Mouse (Mus musculus): ENCODE results near the gene Slc7a10.

Slc7a10 gene

DNA sequence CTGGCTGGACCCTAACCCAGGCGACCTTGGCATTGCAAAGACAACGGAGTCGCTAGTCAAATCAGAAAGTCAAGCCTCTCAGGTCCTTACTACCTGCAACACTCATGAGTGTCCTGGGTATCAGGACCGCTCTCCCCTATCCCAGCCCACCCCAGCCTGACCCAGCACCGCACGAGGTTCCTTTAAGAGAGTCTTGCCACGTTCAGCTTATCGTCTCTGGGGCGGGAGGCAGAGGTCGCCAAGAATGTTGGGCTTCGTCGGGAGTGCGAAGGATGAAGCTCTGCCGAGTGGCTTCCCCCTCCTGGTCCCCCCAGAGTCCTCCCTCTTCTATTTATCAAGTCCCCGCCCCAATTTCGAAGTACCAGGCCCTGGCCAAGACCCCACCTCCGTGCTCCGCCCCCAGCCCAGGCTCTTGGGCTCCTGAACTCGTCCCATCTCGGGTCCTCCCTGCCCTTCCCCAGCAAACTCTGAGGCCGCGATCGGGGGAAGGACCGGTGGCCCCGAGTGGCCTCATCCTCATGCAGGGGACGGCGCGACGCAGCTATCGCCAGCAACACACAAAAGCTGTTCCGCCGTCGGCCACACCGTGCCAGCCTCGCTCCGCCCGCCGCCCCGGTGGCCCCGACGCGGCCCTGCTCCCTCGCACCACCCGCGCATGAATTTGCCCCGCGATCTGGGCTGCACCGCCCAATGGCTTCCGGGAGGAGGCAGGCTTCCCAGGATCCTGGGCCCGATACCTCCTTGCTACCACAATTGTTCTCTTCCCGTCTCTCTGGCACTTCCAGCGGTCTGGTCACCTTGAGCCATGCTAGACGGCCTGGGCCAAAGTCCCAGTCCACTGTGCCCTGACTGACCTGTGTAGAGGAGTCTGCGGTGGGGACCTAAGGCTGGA, 1.1 kb upstream of the Slc7a10 start:
- TF ChIP-seq CTCF (conservative IDR thresholded peaks at IDR 0.05; ENCODE audit: low read length) (peak; percentile 25), POU5F1 (IDR thresholded peaks at IDR 0.05; ENCODE audit: borderline replicate concordance, low read length) (no peak), NANOG (IDR thresholded peaks at IDR 0.05; ENCODE audit: borderline replicate concordance, low read length) (no peak)
- Histone ChIP-seq H3K4me3 (replicated peaks; ENCODE audit: low read length) (peak overlapping the region; percentile 68), H3K27me3 (ENCODE audit: insufficient read depth, low read length) (peaks cover 64% of the 10 kb centered on the region), H3K36me3 (ENCODE audit: insufficient read depth, low read length) (no peaks in the 10 kb centered on the region), H3K9me3 (ENCODE audit: low read length) (peaks cover 18% of the 10 kb centered on the region), H3K4me1 (replicated peaks; ENCODE audit: low read depth, low read length) (peaks cover 23% of the 10 kb centered on the region)

DNA sequence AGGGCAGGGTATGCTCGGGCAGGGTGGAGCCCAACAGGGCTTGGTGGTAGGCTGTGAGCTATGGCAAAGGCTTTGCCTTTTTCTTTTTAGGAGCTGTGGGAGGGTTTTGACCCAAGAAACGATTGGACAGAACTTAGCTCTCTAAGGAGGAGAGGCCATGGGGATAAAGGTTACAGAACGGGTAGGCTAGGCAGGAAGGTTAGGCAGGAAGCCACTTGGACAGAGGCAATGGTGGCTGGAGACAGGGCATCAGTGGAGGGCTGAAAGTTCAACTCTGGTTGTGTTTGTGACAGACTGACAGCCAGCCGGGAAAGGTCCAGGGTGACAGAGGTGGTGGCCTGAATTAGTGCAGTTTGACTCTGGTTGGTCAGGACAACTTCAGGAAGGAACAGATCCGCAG, 3.5 kb downstream of the Slc7a10 start:
- Histone ChIP-seq H3K4me1 (replicated peaks; ENCODE audit: low read depth, low read length) (peaks cover 21% of the 10 kb centered on the region), H3K27me3 (ENCODE audit: insufficient read depth, low read length) (peaks cover 94% of the 10 kb centered on the region), H3K9me3 (ENCODE audit: low read length) (no peaks in the 10 kb centered on the region), H3K4me3 (replicated peaks; ENCODE audit: low read length) (no peak overlapping the region), H3K36me3 (ENCODE audit: insufficient read depth, low read length) (no peaks in the 10 kb centered on the region)
- no peak for TF ChIP-seq NANOG (IDR thresholded peaks at IDR 0.05; ENCODE audit: borderline replicate concordance, low read length)
- no peak for TF ChIP-seq POU5F1 (IDR thresholded peaks at IDR 0.05; ENCODE audit: borderline replicate concordance, low read length)

DNA sequence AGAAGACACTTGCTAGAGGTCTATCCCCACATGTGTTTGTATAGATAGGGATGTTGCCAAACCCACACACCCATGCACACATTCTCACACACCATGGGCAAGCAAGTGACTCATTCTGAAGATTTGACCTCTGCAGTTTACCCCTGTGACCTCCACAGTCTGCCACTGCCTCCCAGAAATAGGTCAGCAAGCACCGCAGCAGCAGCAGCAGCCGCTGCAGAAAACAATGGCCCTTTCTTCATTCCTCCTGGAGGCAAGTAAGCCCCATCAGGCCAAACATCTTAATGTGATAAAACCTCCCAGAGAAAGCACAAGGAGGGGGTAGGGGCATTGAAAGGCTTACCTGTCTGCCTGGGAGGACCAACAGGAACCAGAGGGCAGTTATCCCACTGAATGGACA, 5.1 kb downstream of the Slc7a10 start:
- H3K9me3 ChIP-seq (ENCODE audit: low read length): no peaks in the 10 kb centered on the region
- H3K36me3 ChIP-seq (ENCODE audit: insufficient read depth, low read length): no peaks in the 10 kb centered on the region
- H3K27me3 ChIP-seq (ENCODE audit: insufficient read depth, low read length): peaks cover 89% of the 10 kb centered on the region
- H3K4me3 ChIP-seq (replicated peaks; ENCODE audit: low read length): no peak overlapping the region
- TF ChIP-seq NANOG (IDR thresholded peaks at IDR 0.05; ENCODE audit: borderline replicate concordance, low read length) (no peak), POU5F1 (IDR thresholded peaks at IDR 0.05; ENCODE audit: borderline replicate concordance, low read length) (no peak), CTCF (conservative IDR thresholded peaks at IDR 0.05; ENCODE audit: low read length) (no peak)
- peaks cover 8% of the 10 kb centered on the region; the same call in 1 of the 2 replicates for H3K4me1 ChIP-seq (replicated peaks; ENCODE audit: low read depth, low read length)

DNA sequence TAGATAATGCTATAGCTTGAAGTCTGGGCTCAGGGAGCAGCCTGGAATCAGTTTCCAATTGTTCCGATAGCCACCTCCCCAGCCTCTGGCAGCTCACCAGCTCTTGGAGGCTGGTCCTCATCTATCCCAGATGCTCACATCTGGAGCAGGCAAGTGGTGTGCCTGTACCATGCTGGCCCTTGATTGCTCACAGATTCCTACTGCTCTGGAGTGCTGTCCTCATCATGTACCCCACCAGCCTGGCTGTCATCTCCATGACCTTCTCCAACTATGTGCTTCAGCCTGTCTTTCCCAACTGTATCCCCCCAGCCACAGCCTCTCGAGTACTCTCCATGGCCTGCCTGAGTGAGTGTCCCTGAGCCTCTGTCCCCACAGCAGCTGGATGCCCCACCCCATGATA, 10.8 kb downstream of the Slc7a10 start:
- TF ChIP-seq NANOG (IDR thresholded peaks at IDR 0.05; ENCODE audit: borderline replicate concordance, low read length) (no peak), POU5F1 (IDR thresholded peaks at IDR 0.05; ENCODE audit: borderline replicate concordance, low read length) (no peak), CTCF (conservative IDR thresholded peaks at IDR 0.05; ENCODE audit: low read length) (no peak)
- H3K27me3 ChIP-seq (ENCODE audit: insufficient read depth, low read length): peaks cover 72% of the 10 kb centered on the region
- H3K4me1 ChIP-seq (replicated peaks; ENCODE audit: low read depth, low read length): peaks cover 2% of the 10 kb centered on the region; the same call in 1 of the 2 replicates

DNA sequence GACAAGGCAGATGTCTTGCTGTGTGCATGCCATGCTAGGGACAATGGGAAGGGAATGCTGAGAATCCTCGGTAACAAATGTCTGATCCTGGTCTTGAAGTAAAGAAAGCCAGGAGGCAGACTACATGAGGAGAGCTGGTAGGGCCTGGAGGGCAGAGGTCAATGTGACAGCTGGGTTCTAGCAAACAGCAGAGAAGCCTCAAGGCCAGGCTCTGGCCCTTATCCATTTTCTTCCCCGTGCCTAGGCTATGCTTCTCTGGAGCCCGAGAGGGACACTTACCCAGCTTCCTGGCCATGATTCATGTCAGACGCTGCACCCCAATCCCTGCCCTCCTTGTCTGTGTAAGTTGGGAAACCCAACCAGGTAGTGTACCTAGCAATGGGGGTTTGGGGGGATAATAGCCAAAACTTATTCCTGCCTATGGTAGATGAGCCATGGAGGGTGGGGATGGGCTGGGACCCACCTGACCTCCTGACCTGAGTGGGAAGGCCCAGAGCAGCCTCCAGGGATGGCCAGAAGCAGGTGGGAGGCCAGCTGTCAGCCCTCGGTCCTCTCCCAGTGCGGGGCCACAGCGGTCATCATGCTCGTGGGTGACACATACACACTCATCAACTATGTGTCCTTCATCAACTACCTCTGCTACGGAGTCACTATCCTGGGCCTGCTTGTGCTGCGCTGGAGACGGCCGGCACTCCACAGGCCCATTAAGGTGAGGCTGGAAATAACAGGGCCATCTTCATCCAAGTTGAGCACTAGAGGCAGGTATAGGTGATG, 13.0 kb downstream of the Slc7a10 start:
- Histone ChIP-seq H3K4me1 (replicated peaks; ENCODE audit: low read depth, low read length) (peaks cover 21% of the 10 kb centered on the region), H3K9me3 (ENCODE audit: low read length) (peaks cover 10% of the 10 kb centered on the region; the same call in 1 of the 2 replicates), H3K36me3 (ENCODE audit: insufficient read depth, low read length) (peaks cover 3% of the 10 kb centered on the region; the same call in 1 of the 2 replicates), H3K27me3 (ENCODE audit: insufficient read depth, low read length) (peaks cover 76% of the 10 kb centered on the region), H3K4me3 (replicated peaks; ENCODE audit: low read length) (no peak overlapping the region)
- TF ChIP-seq CTCF (conservative IDR thresholded peaks at IDR 0.05; ENCODE audit: low read length) (no peak), NANOG (IDR thresholded peaks at IDR 0.05; ENCODE audit: borderline replicate concordance, low read length) (no peak)

More for the DNA sequence above, 10.8 kb downstream of the Slc7a10 start:
- Histone ChIP-seq H3K9me3 (ENCODE audit: low read length) (peaks cover 10% of the 10 kb centered on the region; the same call in 1 of the 2 replicates), H3K36me3 (ENCODE audit: insufficient read depth, low read length) (peaks cover 3% of the 10 kb centered on the region; the same call in 1 of the 2 replicates), H3K4me3 (replicated peaks; ENCODE audit: low read length) (no peak overlapping the region)

DNA sequence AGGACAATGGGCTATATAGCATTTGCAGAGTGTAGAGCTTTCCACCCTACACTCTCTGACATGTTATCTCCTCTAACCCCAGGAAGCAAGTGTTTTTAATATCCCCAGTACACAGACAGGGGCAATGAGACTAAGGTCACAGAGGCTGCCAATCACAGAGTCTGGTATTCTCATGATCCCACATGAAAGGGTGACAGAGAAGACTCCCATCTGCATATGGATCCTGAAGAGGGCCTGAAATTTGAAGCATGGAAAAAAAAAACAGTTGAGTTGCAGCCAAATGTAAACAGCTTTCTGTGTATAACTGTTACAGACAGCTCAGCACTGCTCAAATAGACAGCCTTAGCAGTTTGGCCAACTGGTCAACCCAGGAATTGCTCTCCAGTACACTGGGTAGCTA, 13.6 kb downstream of the Slc7a10 start:
- Histone ChIP-seq H3K9me3 (ENCODE audit: low read length) (peaks cover 10% of the 10 kb centered on the region; the same call in 1 of the 2 replicates), H3K36me3 (ENCODE audit: insufficient read depth, low read length) (peaks cover 3% of the 10 kb centered on the region; the same call in 1 of the 2 replicates), H3K27me3 (ENCODE audit: insufficient read depth, low read length) (peaks cover 76% of the 10 kb centered on the region), H3K4me3 (replicated peaks; ENCODE audit: low read length) (no peak overlapping the region), H3K4me1 (replicated peaks; ENCODE audit: low read depth, low read length) (peaks cover 27% of the 10 kb centered on the region)
- TF ChIP-seq NANOG (IDR thresholded peaks at IDR 0.05; ENCODE audit: borderline replicate concordance, low read length) (no peak), POU5F1 (IDR thresholded peaks at IDR 0.05; ENCODE audit: borderline replicate concordance, low read length) (no peak)

DNA sequence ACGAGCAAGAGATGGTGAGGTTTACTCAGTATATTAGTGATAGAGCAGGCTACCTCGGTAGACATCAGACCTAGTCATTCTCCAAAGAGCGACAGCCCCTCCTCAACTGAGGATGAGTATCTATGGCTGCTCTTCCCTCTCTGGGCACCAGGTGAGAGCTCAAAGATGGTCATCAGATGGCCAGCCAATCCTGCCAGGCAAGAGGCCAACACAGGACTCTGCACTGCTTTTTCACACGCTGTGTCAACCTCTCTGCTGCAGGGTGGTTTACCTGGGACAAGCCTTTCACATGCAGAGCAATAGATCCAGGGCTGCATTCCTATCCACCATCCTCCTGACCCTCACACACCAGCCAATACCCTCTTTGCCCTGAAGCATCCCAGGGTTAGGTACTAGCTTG, 25.6 kb downstream of the Slc7a10 start:
- no peaks in the 10 kb centered on the region for H3K9me3 ChIP-seq (ENCODE audit: low read length)
- no peaks in the 10 kb centered on the region for H3K36me3 ChIP-seq (ENCODE audit: insufficient read depth, low read length)
- TF ChIP-seq NANOG (IDR thresholded peaks at IDR 0.05; ENCODE audit: borderline replicate concordance, low read length) (no peak), POU5F1 (IDR thresholded peaks at IDR 0.05; ENCODE audit: borderline replicate concordance, low read length) (no peak), CTCF (conservative IDR thresholded peaks at IDR 0.05; ENCODE audit: low read length) (no peak)
- peaks cover 21% of the 10 kb centered on the region for H3K4me1 ChIP-seq (replicated peaks; ENCODE audit: low read depth, low read length)
- H3K4me3 ChIP-seq (replicated peaks; ENCODE audit: low read length): no peak overlapping the region
- peaks cover 64% of the 10 kb centered on the region for H3K27me3 ChIP-seq (ENCODE audit: insufficient read depth, low read length)

DNA sequence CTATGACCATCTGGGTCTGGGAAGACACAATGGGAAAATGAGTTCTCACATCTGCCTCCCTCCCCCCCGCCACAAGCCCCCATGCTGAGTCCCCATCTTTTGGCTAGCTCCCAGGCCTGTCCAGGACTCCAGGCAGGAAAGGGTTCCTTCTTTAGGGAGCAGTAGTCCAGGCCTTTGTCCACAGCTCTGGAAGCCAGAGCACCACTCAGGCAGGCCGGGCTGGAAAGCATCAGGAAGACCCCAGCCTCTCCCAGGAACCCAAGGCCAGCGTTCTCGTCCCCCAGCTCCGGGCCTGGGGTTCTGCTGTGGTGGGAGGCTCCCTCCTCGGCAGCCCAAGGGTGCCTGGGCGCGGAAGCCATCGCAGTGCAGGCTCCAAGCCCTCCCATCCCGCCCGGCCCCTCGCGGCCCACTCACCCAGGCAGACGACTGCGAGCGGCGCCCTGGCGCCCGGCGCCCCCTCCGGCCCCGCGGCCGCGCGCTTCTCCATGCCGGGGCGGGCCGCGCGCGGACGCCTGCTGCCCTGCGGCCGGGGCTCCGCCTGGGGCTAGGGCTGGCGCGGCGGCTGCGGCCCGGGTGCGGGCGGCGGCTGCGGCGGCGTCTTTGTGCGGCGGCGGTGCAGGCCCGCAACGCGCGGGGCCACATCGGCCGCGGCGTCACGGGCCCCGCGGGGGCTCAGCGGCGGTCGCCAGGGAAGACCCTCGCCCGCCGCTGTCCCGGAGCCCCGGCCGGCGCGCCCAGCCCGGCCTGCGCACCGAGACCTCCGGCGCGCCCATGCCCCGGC, 28.4 kb downstream of the Slc7a10 start:
- TF ChIP-seq NANOG (IDR thresholded peaks at IDR 0.05; ENCODE audit: borderline replicate concordance, low read length): no peak
- no peak for TF ChIP-seq POU5F1 (IDR thresholded peaks at IDR 0.05; ENCODE audit: borderline replicate concordance, low read length)
- TF ChIP-seq CTCF (conservative IDR thresholded peaks at IDR 0.05; ENCODE audit: low read length): no peak
- Histone ChIP-seq H3K4me1 (replicated peaks; ENCODE audit: low read depth, low read length) (peaks cover 21% of the 10 kb centered on the region), H3K9me3 (ENCODE audit: low read length) (no peaks in the 10 kb centered on the region), H3K4me3 (replicated peaks; ENCODE audit: low read length) (peak overlapping the region; percentile 81), H3K36me3 (ENCODE audit: insufficient read depth, low read length) (no peaks in the 10 kb centered on the region), H3K27me3 (ENCODE audit: insufficient read depth, low read length) (peaks cover 75% of the 10 kb centered on the region)

Data from E14TG2a.4 (cell line).